Mouse (Mus musculus) telencephalon, adult 2 months (tissue): Measurements from ENCODE around the gene Slc44a1.

Source experiments
- DNase-seq: peaks from one replicate; pipeline ENCODE4 v3.0.0-alpha.2; 2011; ENCODE audit warnings: low read depth, low spot score

The Slc44a1 gene

GRCm38 (mm10) chr4:53462505-53463251 is 22.5 kb downstream of the Slc44a1 start:
- DNase-seq = no peak

GRCm38 (mm10) chr4:53465887-53466286 is 25.7 kb downstream of the Slc44a1 start:
- DNase-seq = no peak

GRCm38 (mm10) chr4:53469007-53469406 is 28.8 kb downstream of the Slc44a1 start:
- no peak for DNase-seq

GRCm38 (mm10) chr4:53474109-53474508 is 33.9 kb downstream of the Slc44a1 start:
- no peak for DNase-seq

- DNase-seq = no peak
Measured at GRCm38 (mm10) chr4:53475230-53475952, 35.2 kb downstream of the Slc44a1 start.

- peak; percentile 72 for DNase-seq
Measured at GRCm38 (mm10) chr4:53478644-53479043, 38.4 kb downstream of the Slc44a1 start.

- no peak for DNase-seq
Measured at GRCm38 (mm10) chr4:53487216-53488188, 47.3 kb downstream of the Slc44a1 start.

GRCm38 (mm10) chr4:53488803-53489202 is 48.6 kb downstream of the Slc44a1 start:
- no peak for DNase-seq

- no peak for DNase-seq
Measured at GRCm38 (mm10) chr4:53490371-53490770, 50.2 kb downstream of the Slc44a1 start.

GRCm38 (mm10) chr4:53491269-53491668 is 51.1 kb downstream of the Slc44a1 start:
- no peak for DNase-seq

- no peak for DNase-seq
Measured at GRCm38 (mm10) chr4:53495646-53496045, 55.4 kb downstream of the Slc44a1 start.

- DNase-seq = no peak
Measured at GRCm38 (mm10) chr4:53502764-53503163, 62.6 kb downstream of the Slc44a1 start.

- peak; percentile 97 for DNase-seq
Measured at GRCm38 (mm10) chr4:53512131-53512916, 72.1 kb downstream of the Slc44a1 start.

GRCm38 (mm10) chr4:53513276-53514081 is 73.3 kb downstream of the Slc44a1 start:
- no peak for DNase-seq

- peak; percentile 88 for DNase-seq
Measured at GRCm38 (mm10) chr4:53516011-53516532, 75.9 kb downstream of the Slc44a1 start.

GRCm38 (mm10) chr4:53519429-53519828 is 79.2 kb downstream of the Slc44a1 start:
- DNase-seq = no peak

- DNase-seq = no peak
Measured at GRCm38 (mm10) chr4:53521028-53521427, 80.8 kb downstream of the Slc44a1 start.

GRCm38 (mm10) chr4:53522655-53523054 is 82.4 kb downstream of the Slc44a1 start:
- DNase-seq = no peak

GRCm38 (mm10) chr4:53525503-53525902 is 85.3 kb downstream of the Slc44a1 start:
- DNase-seq = no peak

- no peak for DNase-seq
Measured at GRCm38 (mm10) chr4:53525994-53526393, 85.8 kb downstream of the Slc44a1 start.
